Mouse (Mus musculus): ENCODE data around the gene Gpsm2. TPM values are rescaled to one million over a fixed set of nuclear protein-coding genes. Genes with fewer than 3 reads are reported as not detected.

Gpsm2 gene
- 1.1 TPM for polyA plus RNA-seq (2015; fragmentation: Illumina TruSeq; extraction: RNeasy Lipid Tissue Mini Kit (QIAGEN cat#74804); ENCODE audit: insufficient read depth, low read depth, low replicate concordance)

GRCm38 (mm10) chr3:108722036-108722872 is at the start of gene Gpsm2:
Gpsm2 (minus strand) TSS chr3:108722309.

GRCm38 (mm10) chr3:108739045-108739708 is 17.1 kb upstream of the Gpsm2 start, which contains the start of gene Aknad1:
Aknad1 (plus strand) TSS chr3:108739658.

GRCm38 (mm10) chr3:108653710-108654379 is 68.3 kb downstream of the Gpsm2 start, which contains the start of gene Clcc1:
Clcc1 (plus strand) TSS chr3:108653913.

Other genes with a start within 250 kb of the Gpsm2 start
- not detected for gene 1700013F07Rik, start 188.2 kb downstream of the Gpsm2 start, polyA plus RNA-seq (2015; fragmentation: Illumina TruSeq; extraction: RNeasy Lipid Tissue Mini Kit (QIAGEN cat#74804); ENCODE audit: insufficient read depth, low read depth, low replicate concordance)
- gene 5330417C22Rik, start 185.8 kb downstream of the Gpsm2 start, polyA plus RNA-seq (2015; fragmentation: Illumina TruSeq; extraction: RNeasy Lipid Tissue Mini Kit (QIAGEN cat#74804); ENCODE audit: insufficient read depth, low read depth, low replicate concordance) = 14.1 TPM
- gene Tmem167b, start 159.8 kb downstream of the Gpsm2 start, polyA plus RNA-seq (2015; fragmentation: Illumina TruSeq; extraction: RNeasy Lipid Tissue Mini Kit (QIAGEN cat#74804); ENCODE audit: insufficient read depth, low read depth, low replicate concordance) = 10.0 TPM
- gene Taf13, start 150.6 kb downstream of the Gpsm2 start, polyA plus RNA-seq (2015; fragmentation: Illumina TruSeq; extraction: RNeasy Lipid Tissue Mini Kit (QIAGEN cat#74804); ENCODE audit: insufficient read depth, low read depth, low replicate concordance) = 4.4 TPM
- gene Wdr47, start 131.0 kb downstream of the Gpsm2 start, polyA plus RNA-seq (2015; fragmentation: Illumina TruSeq; extraction: RNeasy Lipid Tissue Mini Kit (QIAGEN cat#74804); ENCODE audit: insufficient read depth, low read depth, low replicate concordance) = 2.2 TPM
- 8.0 TPM for gene Clcc1, start 68.4 kb downstream of the Gpsm2 start, polyA plus RNA-seq (2015; fragmentation: Illumina TruSeq; extraction: RNeasy Lipid Tissue Mini Kit (QIAGEN cat#74804); ENCODE audit: insufficient read depth, low read depth, low replicate concordance)
- gene Aknad1, start 17.3 kb upstream of the Gpsm2 start, polyA plus RNA-seq (2015; fragmentation: Illumina TruSeq; extraction: RNeasy Lipid Tissue Mini Kit (QIAGEN cat#74804); ENCODE audit: insufficient read depth, low read depth, low replicate concordance) = not detected
- gene Stxbp3, start 118.2 kb upstream of the Gpsm2 start, polyA plus RNA-seq (2015; fragmentation: Illumina TruSeq; extraction: RNeasy Lipid Tissue Mini Kit (QIAGEN cat#74804); ENCODE audit: insufficient read depth, low read depth, low replicate concordance) = 11.4 TPM
- not detected for gene Fndc7, start 167.7 kb upstream of the Gpsm2 start, polyA plus RNA-seq (2015; fragmentation: Illumina TruSeq; extraction: RNeasy Lipid Tissue Mini Kit (QIAGEN cat#74804); ENCODE audit: insufficient read depth, low read depth, low replicate concordance)
- 26.8 TPM for gene Prpf38b, start 189.4 kb upstream of the Gpsm2 start, polyA plus RNA-seq (2015; fragmentation: Illumina TruSeq; extraction: RNeasy Lipid Tissue Mini Kit (QIAGEN cat#74804); ENCODE audit: insufficient read depth, low read depth, low replicate concordance)
- gene Henmt1, start 217.6 kb upstream of the Gpsm2 start, polyA plus RNA-seq (2015; fragmentation: Illumina TruSeq; extraction: RNeasy Lipid Tissue Mini Kit (QIAGEN cat#74804); ENCODE audit: insufficient read depth, low read depth, low replicate concordance) = not detected
- gene Gm9857, start 218.1 kb upstream of the Gpsm2 start, polyA plus RNA-seq (2015; fragmentation: Illumina TruSeq; extraction: RNeasy Lipid Tissue Mini Kit (QIAGEN cat#74804); ENCODE audit: insufficient read depth, low read depth, low replicate concordance) = not detected